Mouse (Mus musculus) heart, adult 2 months (tissue): ENCODE results near the gene Zfp933.
"Not testable (repeated sequence)": the region's sequence is repeated elsewhere in the genome, so short reads cannot be mapped to it uniquely, and the experiment has no call there.

Source experiments
- CTCF ChIP-seq: fragments of 200-600 bp; IDR thresholded peaks from 2 replicates; pipeline ENCODE4 v1.8.1; 2022; ENCODE audit warnings: antibody characterized with exemption, mild to moderate bottlenecking, moderate library complexity
- POLR2A ChIP-seq: fragments of 200-500 bp; IDR thresholded peaks from 2 replicates; pipeline ENCODE4 v1.6.1; 2011; ENCODE audit warnings: mild to moderate bottlenecking, low read depth, low read length, control low read depth; ENCODE audit not compliant: insufficient read depth

GRCm38 (mm10) chr4:147819659-147820058, 28.5 kb downstream of the Zfp933 start:
- TF ChIP-seq CTCF, POLR2A: not testable (repeated sequence)
